Mouse (Mus musculus): ENCODE results near the gene 2810021J22Rik. TPM values are rescaled to one million over a fixed set of nuclear protein-coding genes. Genes with fewer than 3 reads are reported as not detected.

Gene 2810021J22Rik
- polyA plus RNA-seq, 1 experiment from 2014 or later, result 1.9 TPM

DNA sequence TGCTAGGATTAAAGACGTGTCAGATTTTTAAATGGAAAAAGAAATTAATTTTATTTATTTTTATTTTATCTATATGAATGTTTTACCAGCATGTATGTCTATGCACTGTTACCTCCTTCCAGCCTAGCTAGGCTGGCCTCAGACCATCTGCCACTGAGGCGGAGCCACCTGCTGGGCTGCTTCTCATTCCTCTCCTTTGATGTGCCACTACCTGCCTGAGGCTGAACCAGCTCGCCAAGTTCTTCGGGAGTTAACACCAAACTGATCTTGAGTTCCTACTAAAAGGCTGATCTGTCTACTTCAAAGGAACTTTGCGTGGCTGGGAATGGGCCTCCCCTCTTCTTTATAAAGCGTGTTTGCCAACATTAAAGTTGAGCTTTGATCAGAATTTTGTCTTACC is 27.4 kb downstream of the 2810021J22Rik start:
- peaks cover 69% of the 10 kb centered on the region for H3K36me3 ChIP-seq (ENCODE audit: control insufficient read depth, insufficient read depth)
- no peaks in the 10 kb centered on the region for H3K9me3 ChIP-seq (ENCODE audit: control insufficient read depth)
- H3K27me3 ChIP-seq (replicated peaks; ENCODE audit: control insufficient read depth, insufficient read depth, low read length), result no peaks in the 10 kb centered on the region
- no peak for ATAC-seq
- no peaks in the 10 kb centered on the region for H3K4me1 ChIP-seq (replicated peaks; ENCODE audit: control insufficient read depth, insufficient read depth, low read length)
- 76% methylated on average over 6 of the region's 6 CpGs for WGBS
- H3K9ac ChIP-seq (ENCODE audit: low read depth, low read length), result no peak overlapping the region
- no peak overlapping the region for H3K4me2 ChIP-seq (replicated peaks; ENCODE audit: low read depth)
- TF ChIP-seq CTCF (IDR thresholded peaks at IDR 0.05; ENCODE audit: low read depth), result 0 out of 2 replicates have a peak, but pooled peaks have one; percentile 4
- no peak overlapping the region for H3K4me3 ChIP-seq (ENCODE audit: low read depth, low read length)
- no peak overlapping the region for H3K27ac ChIP-seq (ENCODE audit: low read depth, low read length)

DNA sequence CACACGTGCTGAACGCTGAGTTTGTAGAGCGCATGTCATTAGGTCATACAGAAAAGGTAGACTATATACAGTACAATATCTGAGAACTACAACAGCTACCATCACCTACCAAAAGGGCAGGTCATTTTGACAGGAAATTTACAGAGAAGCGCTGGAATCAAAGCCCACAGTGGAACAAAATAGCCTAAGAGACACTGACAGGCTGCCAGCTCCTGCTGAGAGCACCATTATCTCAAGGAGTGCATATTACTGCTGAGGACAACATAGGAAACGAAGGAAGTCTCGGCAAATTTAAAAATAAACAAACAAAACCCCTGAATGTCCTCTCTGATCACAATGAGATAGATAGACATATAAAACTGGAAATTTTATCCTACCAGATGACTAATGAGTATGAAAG is 30.5 kb downstream of the 2810021J22Rik start:
- 85% methylated on average over 6 of the region's 6 CpGs for WGBS
- no peak for ATAC-seq
- peaks cover 59% of the 10 kb centered on the region for H3K36me3 ChIP-seq (ENCODE audit: control insufficient read depth, insufficient read depth)
- no peak overlapping the region for H3K27ac ChIP-seq (ENCODE audit: low read depth, low read length)
- no peaks in the 10 kb centered on the region for H3K27me3 ChIP-seq (replicated peaks; ENCODE audit: control insufficient read depth, insufficient read depth, low read length)
- H3K9me3 ChIP-seq (ENCODE audit: control insufficient read depth), result no peaks in the 10 kb centered on the region
- no peak overlapping the region for H3K4me3 ChIP-seq (ENCODE audit: low read depth, low read length)
- no peak overlapping the region for H3K9ac ChIP-seq (ENCODE audit: low read depth, low read length)
- no peak for TF ChIP-seq CTCF (IDR thresholded peaks at IDR 0.05; ENCODE audit: low read depth)
- no peak overlapping the region for H3K4me2 ChIP-seq (replicated peaks; ENCODE audit: low read depth)
- H3K4me1 ChIP-seq (replicated peaks; ENCODE audit: control insufficient read depth, insufficient read depth, low read length), result no peaks in the 10 kb centered on the region

DNA sequence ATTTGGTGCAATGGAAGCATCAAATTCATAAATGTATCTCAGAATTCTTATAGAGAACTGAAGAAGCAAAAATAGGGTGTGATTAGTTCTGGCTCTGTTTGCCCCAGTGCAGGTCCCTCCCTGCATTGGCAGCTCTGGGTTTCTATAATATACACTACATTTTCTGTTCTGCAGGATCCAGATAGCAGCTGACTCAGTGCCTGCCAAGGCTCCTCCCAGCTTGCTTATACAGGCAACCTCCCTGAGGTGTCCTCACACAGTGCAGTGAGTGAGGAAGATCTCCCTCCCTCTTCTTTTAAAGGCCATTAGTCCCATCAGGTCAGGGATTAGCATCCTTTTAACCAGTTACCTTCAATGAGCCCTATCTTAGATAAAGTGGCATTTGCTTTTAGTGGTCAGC is 34.1 kb downstream of the 2810021J22Rik start:
- Histone ChIP-seq H3K9ac (ENCODE audit: low read depth, low read length) (no peak overlapping the region), H3K36me3 (ENCODE audit: control insufficient read depth, insufficient read depth) (peaks cover 41% of the 10 kb centered on the region), H3K27ac (ENCODE audit: low read depth, low read length) (no peak overlapping the region), H3K4me3 (ENCODE audit: low read depth, low read length) (no peak overlapping the region), H3K9me3 (ENCODE audit: control insufficient read depth) (no peaks in the 10 kb centered on the region), H3K4me2 (replicated peaks; ENCODE audit: low read depth) (no peak overlapping the region), H3K27me3 (replicated peaks; ENCODE audit: control insufficient read depth, insufficient read depth, low read length) (no peaks in the 10 kb centered on the region), H3K4me1 (replicated peaks; ENCODE audit: control insufficient read depth, insufficient read depth, low read length) (0 out of 2 replicates have a peak, but pooled peaks cover 4% of the 10 kb centered on the region)
- no peak for TF ChIP-seq CTCF (IDR thresholded peaks at IDR 0.05; ENCODE audit: low read depth)
- ATAC-seq, result no peak

DNA sequence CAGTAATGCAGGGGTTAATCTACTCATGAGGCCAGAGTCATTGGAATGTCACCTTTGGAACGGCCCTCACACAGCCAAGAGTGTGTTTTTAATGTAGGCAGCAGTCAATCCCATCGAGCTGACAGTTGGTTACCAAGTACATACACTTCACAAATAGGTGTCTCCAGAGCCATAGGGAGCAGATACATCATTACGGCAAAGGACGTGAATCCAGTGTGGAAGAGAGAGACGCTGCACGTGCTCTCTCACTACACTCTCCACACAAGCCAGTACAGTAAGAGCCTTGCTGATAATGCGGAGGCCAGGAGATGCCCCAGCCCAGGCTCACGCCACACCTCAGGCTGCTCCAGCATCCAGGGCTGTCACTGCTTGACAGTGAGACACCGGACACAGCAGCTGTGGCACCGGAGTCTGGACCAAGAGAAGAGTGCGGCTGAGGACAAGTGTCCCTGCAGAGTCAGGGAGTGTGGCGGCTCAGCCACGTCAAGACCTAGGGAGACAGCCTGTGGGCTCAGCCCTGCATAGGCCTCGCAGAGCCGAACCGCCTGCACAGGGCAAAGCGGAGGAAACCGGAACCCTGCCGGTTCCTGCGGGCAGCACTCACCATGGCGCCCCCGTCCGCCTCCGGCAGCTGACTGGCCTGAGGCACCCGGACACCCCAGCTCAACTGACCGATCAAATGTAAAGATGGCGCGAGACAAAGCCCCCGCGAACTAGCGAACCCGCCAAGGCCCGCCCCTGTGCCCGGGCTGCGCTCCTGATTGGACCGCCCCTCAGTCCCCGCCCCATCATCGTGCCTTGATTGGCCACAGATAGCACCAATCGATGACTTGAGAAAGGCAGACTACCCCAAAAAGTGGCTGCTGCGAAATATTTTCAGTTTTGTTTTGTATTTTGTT is 36.7 kb downstream of the 2810021J22Rik start, which contains the start of gene Zfp39:
Zfp39 (minus strand) TSS at position 715 of the 899 bp plus-strand sequence.
- Histone ChIP-seq H3K4me2 (replicated peaks; ENCODE audit: low read depth) (peak within 1 kb of the TSS; percentile 80), H3K27me3 (replicated peaks; ENCODE audit: control insufficient read depth, insufficient read depth, low read length) (no peaks in the 10 kb centered on the region), H3K36me3 (ENCODE audit: control insufficient read depth, insufficient read depth) (peaks cover 21% of the 10 kb centered on the region), H3K9ac (ENCODE audit: low read depth, low read length) (peak within 1 kb of the TSS; percentile 50), H3K4me3 (ENCODE audit: low read depth, low read length) (peak within 1 kb of the TSS; percentile 53), H3K4me1 (replicated peaks; ENCODE audit: control insufficient read depth, insufficient read depth, low read length) (0 out of 2 replicates have a peak, but pooled peaks cover 4% of the 10 kb centered on the region), H3K27ac (ENCODE audit: low read depth, low read length) (peak within 1 kb of the TSS; percentile 80), H3K9me3 (ENCODE audit: control insufficient read depth) (no peaks in the 10 kb centered on the region)
- WGBS, result under 1% methylated on average over 40 of the region's 40 CpGs
- peak; percentile 23 for TF ChIP-seq CTCF (IDR thresholded peaks at IDR 0.05; ENCODE audit: low read depth)
- ATAC-seq, result peak; percentile 93

DNA sequence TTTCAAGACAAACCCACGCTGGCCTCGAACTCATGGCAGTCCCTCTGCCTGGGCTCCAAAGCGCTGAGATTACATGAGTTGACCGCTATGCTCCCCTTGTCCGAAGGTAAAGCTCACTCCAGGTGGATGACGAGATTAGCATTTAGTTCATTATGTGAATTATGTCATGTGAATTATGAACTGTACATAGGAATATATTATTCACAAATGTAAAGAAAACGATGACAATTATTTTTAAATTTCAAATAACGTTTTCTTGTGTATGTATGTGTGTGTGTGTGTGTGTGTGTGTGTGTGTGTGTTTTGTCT is 37.3 kb downstream of the 2810021J22Rik start:
- peak overlapping the region; percentile 80 for H3K4me2 ChIP-seq (replicated peaks; ENCODE audit: low read depth)
- H3K27ac ChIP-seq (ENCODE audit: low read depth, low read length), result peak overlapping the region; percentile 80; the same call in 1 of the 2 replicates
- WGBS, result 1% methylated on average over 8 of the region's 8 CpGs
- ATAC-seq, result peak; percentile 19
- H3K36me3 ChIP-seq (ENCODE audit: control insufficient read depth, insufficient read depth), result peaks cover 17% of the 10 kb centered on the region
- H3K27me3 ChIP-seq (replicated peaks; ENCODE audit: control insufficient read depth, insufficient read depth, low read length), result no peaks in the 10 kb centered on the region
- peak overlapping the region; percentile 53 for H3K4me3 ChIP-seq (ENCODE audit: low read depth, low read length)
- 0 out of 2 replicates have a peak, but pooled peaks cover 4% of the 10 kb centered on the region for H3K4me1 ChIP-seq (replicated peaks; ENCODE audit: control insufficient read depth, insufficient read depth, low read length)
- no peak overlapping the region for H3K9ac ChIP-seq (ENCODE audit: low read depth, low read length)
- TF ChIP-seq CTCF (IDR thresholded peaks at IDR 0.05; ENCODE audit: low read depth), result no peak
- no peaks in the 10 kb centered on the region for H3K9me3 ChIP-seq (ENCODE audit: control insufficient read depth)

DNA sequence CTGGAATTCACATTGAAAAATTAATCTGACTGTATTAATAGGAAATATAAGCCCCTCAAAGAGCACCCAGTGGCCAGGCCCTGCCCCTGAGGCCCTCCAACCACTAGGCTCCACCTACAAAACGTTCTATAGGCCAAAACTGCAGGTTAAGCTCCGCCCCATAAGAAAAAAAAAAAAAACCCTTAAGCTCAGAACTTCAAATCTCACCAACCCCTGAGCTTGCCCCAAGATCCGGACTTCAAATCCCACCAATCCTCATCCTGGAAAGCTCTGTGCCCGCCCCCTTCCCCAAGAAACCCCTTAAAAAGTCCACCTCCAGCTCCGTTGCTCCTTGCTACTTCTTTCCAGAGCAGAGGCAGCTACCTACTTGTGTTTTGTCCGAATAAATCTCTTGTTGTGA is 37.8 kb downstream of the 2810021J22Rik start:
- Histone ChIP-seq H3K4me1 (replicated peaks; ENCODE audit: control insufficient read depth, insufficient read depth, low read length) (0 out of 2 replicates have a peak, but pooled peaks cover 4% of the 10 kb centered on the region), H3K4me2 (replicated peaks; ENCODE audit: low read depth) (peak overlapping the region; percentile 80; the same call in 1 of the 2 replicates), H3K4me3 (ENCODE audit: low read depth, low read length) (no peak overlapping the region), H3K27ac (ENCODE audit: low read depth, low read length) (no peak overlapping the region), H3K27me3 (replicated peaks; ENCODE audit: control insufficient read depth, insufficient read depth, low read length) (no peaks in the 10 kb centered on the region), H3K36me3 (ENCODE audit: control insufficient read depth, insufficient read depth) (peaks cover 14% of the 10 kb centered on the region), H3K9me3 (ENCODE audit: control insufficient read depth) (no peaks in the 10 kb centered on the region), H3K9ac (ENCODE audit: low read depth, low read length) (no peak overlapping the region)
- no peak for TF ChIP-seq CTCF (IDR thresholded peaks at IDR 0.05; ENCODE audit: low read depth)
- WGBS, result 60% methylated on average over 6 of the region's 6 CpGs
- ATAC-seq, result no peak
